In the genomic region with DNA sequence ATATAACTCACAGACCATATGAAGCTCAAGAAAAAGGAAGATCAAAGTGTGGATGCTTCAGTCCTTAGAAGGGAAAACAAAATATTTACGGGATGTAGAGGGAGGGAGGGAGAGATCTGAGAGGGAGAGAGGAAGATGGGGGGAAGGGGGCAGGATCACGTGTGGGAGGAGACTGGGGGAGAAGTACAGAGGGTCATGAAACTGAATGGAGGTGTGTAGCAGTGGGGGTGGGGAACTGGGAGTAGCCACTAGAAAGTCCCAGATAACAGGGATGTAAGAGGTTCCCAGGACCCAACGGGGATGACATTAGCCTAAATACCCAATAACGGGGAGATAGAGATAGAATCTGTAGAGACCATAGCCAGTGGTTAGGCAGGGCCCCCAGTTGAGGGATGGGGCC, we compare ENCODE assay signal across 17 mouse cellular contexts.
"Had no signal": no experiment of that assay in that cellular context is flagged by ENCODE, and none has a peak within 500 bp of the region (broad histone marks: within the 10 kb centered on the region; RNA-seq: fewer than 3 reads in every experiment).

No protein-coding gene starts in this region.

- H3K4me1 ChIP-seq: midbrain, embryonic 15.5 days; stomach, embryonic 15.5 days had no signal

- ATAC-seq: midbrain, embryonic 13.5 days; midbrain, embryonic 15.5 days had no signal

- H3K4me3 ChIP-seq: megakaryocyte, embryonic 14.5 days; midbrain, embryonic 13.5 days; midbrain, embryonic 15.5 days; neural tube, embryonic 12.5 days; stomach, embryonic 15.5 days had no signal

- H3K9me3 ChIP-seq: megakaryocyte, embryonic 14.5 days; midbrain, embryonic 13.5 days; midbrain, embryonic 15.5 days; neural tube, embryonic 12.5 days; stomach, embryonic 15.5 days had no signal

- H3K27ac ChIP-seq: liver, embryonic 14.5 days; macrophage; midbrain, embryonic 13.5 days; midbrain, embryonic 15.5 days; neural tube, embryonic 12.5 days; stomach, embryonic 15.5 days; stomach, postnatal 0 days had no signal

- H3K9ac ChIP-seq: liver, embryonic 14.5 days; lung, embryonic 14.5 days; midbrain, embryonic 13.5 days; midbrain, embryonic 15.5 days; neural tube, embryonic 12.5 days; stomach, embryonic 15.5 days had no signal

- DNase-seq: lung, adult 18-20 months; lung, embryonic 14.5 days; lung, postnatal 10 days; lung, postnatal 36 days; right cerebral cortex, postnatal 14 days; thymus, adult 18-20 months; thymus, postnatal 25 days; thymus, postnatal 4 days had no signal

- H3K36me3 ChIP-seq: midbrain, embryonic 13.5 days; midbrain, embryonic 15.5 days; neural tube, embryonic 12.5 days; stomach, embryonic 15.5 days had no signal

- H3K27me3 ChIP-seq: midbrain, embryonic 13.5 days; midbrain, embryonic 15.5 days; neural tube, embryonic 12.5 days; stomach, embryonic 15.5 days had no signal

- H3K4me2 ChIP-seq: lung, embryonic 14.5 days; midbrain, embryonic 11.5 days; midbrain, embryonic 13.5 days; midbrain, embryonic 15.5 days; neural tube, embryonic 12.5 days; stomach, embryonic 15.5 days had no signal
